Mouse (Mus musculus): Measurements from ENCODE around the gene Alg2. TPM values are rescaled to one million over a fixed set of nuclear protein-coding genes. Genes with fewer than 3 reads are reported as not detected.
A peak's percentile ranks its signal among the peaks of the same experiment; 100 is the strongest.

The Alg2 gene
- polyA plus RNA-seq (2015; fragmentation: Nextera tagmentation; extraction: Ambion mirVana) = 59.2 and 65.8 TPM in 2 replicates

DNA sequence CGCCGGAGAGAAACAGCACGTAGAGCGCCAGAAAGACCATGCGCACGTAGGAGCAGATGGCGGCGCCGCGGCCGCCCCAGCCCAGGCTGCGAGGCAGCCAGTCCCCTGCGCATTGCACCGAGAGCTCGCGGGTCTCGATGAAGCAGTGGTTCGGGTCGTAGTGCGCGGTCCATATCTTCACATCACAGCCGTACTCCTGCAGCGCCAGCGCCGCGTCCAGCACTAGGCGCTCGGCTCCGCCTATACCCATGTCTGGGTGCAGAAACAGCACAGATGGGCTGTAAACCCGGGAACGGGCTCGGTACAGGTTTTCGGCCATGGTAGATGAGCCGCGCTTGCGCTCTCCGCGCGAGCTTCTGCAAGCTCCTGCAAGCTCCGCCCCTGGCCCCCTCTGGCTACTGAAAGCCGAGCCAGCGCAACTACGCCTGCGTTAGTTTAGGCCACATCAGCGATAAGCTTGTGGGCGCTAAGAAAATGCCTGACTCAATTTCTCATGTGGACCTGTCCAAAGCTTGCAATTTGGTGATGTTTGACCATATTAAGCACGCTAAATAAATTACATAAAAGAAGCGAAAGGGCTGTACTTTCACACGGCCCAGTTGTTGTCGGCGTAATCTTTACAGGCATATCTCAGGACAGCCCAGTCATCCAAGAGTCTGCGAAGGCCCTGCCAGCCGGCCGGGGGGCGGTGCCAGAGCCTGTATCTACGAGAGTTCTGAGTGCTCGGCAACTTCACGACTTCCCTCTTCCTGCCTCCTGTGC lies at the start of gene Alg2, which contains the start of gene Sec61b:
Gene Alg2, minus strand, starts transcription at position 366 of the 762 bp plus-strand sequence.
Gene Sec61b, plus strand, starts transcription at position 691 of the 762 bp plus-strand sequence.
- under 1% methylated on average over 54 of the region's 58 CpGs for WGBS
- Histone ChIP-seq H3K9ac (peak within 1 kb of the TSS; percentile 75), H3K27ac (peak within 1 kb of the TSS; percentile 97), H3K4me3 (replicated peaks) (peak within 1 kb of the TSS; percentile 80), H3K4me1 (peaks cover 17% of the 10 kb centered on the region; the same call in 1 of the 2 replicates), H3K4me2 (peak within 1 kb of the TSS; percentile 55), H3K27me3 (replicated peaks) (no peaks in the 10 kb centered on the region), H3K36me3 (peaks cover 42% of the 10 kb centered on the region), H3K9me3 (no peaks in the 10 kb centered on the region)
- peak; percentile 98 for ATAC-seq (ENCODE audit: insufficient read depth, low FRiP score, low read depth)

DNA sequence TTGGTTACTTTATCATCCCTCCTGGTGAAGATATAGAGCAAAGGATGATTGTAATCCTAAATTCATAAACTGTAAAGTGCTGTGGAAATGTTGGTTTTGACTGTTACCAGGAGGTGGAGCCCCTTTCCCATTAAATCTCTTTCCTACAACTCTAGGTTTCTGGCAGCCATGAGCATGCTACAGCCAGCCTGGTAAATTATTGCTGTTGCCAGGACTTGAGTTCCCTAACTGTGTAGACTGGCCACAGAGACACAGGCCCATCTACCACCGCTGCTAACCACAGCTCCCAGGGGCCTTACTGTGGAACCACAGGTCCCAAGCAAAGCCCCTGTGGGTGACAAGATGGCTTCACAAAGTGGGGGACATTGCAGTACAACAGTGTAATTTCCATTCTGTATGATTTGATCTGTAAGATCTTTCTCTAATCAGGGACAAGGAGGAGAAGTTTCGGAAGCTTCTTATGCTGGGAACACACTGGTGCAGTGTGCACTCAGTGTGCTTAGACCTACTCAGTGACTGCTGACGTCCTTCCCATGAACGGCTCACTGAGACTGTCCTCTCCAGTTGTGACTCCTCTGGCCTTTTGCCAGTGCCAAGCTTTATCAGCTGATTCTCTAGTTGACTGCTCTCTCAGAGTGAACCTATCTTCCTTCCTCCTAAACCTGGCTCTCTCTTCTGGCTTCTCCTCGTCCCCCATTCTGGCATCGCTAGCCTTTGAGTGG lies 47.9 kb upstream of the Alg2 start:
- no peak overlapping the region for H3K27ac ChIP-seq
- no peaks in the 10 kb centered on the region for H3K9me3 ChIP-seq
- H3K4me2 ChIP-seq = no peak overlapping the region
- H3K4me1 ChIP-seq = no peaks in the 10 kb centered on the region
- no peak for ATAC-seq (ENCODE audit: insufficient read depth, low FRiP score, low read depth)
- 86% methylated on average over 6 of the region's 6 CpGs for WGBS
- no peaks in the 10 kb centered on the region for H3K27me3 ChIP-seq (replicated peaks)
- H3K9ac ChIP-seq = no peak overlapping the region
- no peak overlapping the region for H3K4me3 ChIP-seq (replicated peaks)
- H3K36me3 ChIP-seq = no peaks in the 10 kb centered on the region

DNA sequence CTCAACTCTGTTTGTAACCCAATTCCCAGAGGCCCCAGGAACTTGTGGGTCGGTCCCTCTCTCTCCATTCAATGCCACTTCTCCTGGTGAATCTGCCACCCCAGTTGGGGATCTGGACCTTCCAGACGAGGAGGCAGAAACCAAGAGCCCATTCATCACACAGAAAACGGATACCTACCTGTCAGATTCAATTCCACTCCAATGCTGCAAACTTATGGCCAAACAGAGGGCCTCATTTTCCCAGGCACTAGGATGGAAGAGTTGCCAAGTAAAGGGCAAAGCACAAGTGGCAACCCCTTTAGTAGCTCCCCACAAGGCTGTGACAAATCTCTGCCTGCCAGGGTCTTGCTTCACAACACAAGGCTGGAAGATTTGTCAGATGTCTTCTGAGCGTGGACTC lies 45.9 kb upstream of the Alg2 start:
- Histone ChIP-seq H3K9me3 (no peaks in the 10 kb centered on the region), H3K36me3 (no peaks in the 10 kb centered on the region), H3K4me1 (no peaks in the 10 kb centered on the region), H3K9ac (no peak overlapping the region), H3K27me3 (replicated peaks) (no peaks in the 10 kb centered on the region), H3K4me2 (no peak overlapping the region), H3K4me3 (replicated peaks) (no peak overlapping the region), H3K27ac (no peak overlapping the region)
- no peak for ATAC-seq (ENCODE audit: insufficient read depth, low FRiP score, low read depth)
- WGBS = 52% methylated on average over 4 of the region's 4 CpGs

DNA sequence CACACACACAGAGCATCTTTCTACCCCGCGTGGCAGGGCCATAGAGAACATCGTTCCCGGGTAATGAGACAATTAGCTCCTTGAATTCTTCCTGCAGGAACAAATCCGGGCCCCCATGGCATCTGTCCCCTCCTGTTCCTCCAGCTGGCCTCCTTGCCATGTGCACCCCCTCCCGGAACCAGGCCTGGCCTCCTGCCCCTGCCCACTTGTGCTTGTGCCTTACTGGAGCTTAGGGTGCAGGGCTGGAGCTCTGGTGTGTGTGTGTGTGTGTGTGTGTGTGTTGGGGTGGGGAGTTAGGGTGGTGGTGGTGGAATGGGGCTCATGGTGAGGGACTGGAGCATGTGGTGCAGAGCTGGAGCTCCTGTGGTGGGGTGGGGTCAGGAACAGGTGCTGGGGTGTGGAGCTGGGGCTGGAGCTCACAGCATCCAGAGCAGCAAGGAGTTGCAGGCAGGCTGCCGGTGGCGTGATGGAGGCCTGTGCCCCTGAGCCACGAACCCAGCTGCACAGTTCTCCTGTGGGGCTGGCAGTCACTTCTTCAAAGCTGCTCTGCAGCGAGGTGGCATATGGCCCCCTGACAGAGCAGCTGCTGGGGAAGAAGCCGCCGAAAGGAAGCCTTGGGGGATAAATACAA lies 44.5 kb upstream of the Alg2 start:
- WGBS = 73% methylated on average over 12 of the region's 12 CpGs
- no peaks in the 10 kb centered on the region for H3K36me3 ChIP-seq
- H3K9me3 ChIP-seq = no peaks in the 10 kb centered on the region
- no peak overlapping the region for H3K27ac ChIP-seq
- no peak overlapping the region for H3K9ac ChIP-seq
- no peak for ATAC-seq (ENCODE audit: insufficient read depth, low FRiP score, low read depth)
- no peak overlapping the region for H3K4me3 ChIP-seq (replicated peaks)
- no peaks in the 10 kb centered on the region for H3K4me1 ChIP-seq
- H3K27me3 ChIP-seq (replicated peaks) = no peaks in the 10 kb centered on the region
- H3K4me2 ChIP-seq = no peak overlapping the region

DNA sequence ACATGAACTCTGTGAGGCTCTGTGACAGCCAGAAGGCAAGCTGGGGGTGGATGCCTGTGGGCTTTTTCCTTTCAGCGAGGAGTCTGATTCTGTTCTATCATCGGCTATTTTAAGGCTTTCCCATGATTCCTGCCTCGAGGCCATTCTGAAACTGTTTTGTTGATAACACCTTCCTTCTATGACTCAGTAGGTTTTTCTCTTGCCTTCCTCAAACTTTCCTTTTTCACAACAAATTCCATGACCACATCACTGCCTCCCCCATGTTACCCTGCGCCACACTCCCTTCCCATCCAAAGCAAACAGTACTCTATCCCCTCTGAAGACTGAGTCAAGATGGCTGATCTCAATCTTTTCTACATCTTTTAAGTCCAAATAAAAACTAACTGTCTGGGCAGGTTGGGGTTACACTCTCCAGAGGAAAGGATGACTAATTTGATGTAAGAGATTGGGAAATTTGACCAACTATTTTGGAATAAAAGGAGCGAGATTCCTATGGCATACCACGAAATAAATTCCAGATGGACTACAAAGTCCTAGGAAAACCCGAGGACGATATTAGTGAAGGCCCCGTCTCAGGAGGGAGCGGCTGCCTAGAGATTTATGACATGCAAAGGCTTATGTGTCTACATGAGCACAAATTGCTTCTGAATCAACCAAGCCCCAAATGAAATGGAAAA lies 30.8 kb upstream of the Alg2 start:
- ATAC-seq (ENCODE audit: insufficient read depth, low FRiP score, low read depth) = no peak
- no peaks in the 10 kb centered on the region for H3K4me1 ChIP-seq
- WGBS = 75% methylated on average over 10 of the region's 10 CpGs
- no peak overlapping the region for H3K27ac ChIP-seq
- no peaks in the 10 kb centered on the region for H3K27me3 ChIP-seq (replicated peaks)
- no peak overlapping the region for H3K9ac ChIP-seq
- H3K4me2 ChIP-seq = no peak overlapping the region
- H3K9me3 ChIP-seq = no peaks in the 10 kb centered on the region
- H3K36me3 ChIP-seq = no peaks in the 10 kb centered on the region
- no peak overlapping the region for H3K4me3 ChIP-seq (replicated peaks)

DNA sequence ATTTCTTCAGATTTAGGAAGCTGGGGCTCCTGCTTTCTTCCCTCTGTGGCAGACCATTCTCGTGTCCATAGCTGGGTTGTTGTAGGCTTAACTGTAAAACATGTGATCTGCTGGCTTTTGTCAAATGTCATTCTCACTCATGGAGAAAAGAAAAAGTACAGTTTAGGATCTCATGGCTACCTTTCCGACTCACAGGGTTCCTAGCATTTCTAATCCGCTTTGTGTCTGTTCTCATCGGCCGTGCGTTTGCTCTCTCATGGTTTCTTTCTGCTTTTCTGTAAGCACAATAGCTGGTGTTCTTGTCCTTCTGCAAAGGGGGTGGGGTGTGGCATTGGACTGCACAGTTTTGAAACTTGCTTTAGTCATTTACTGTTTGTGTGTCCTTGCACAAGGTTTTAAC lies 28.9 kb upstream of the Alg2 start:
- Histone ChIP-seq H3K9me3 (no peaks in the 10 kb centered on the region), H3K4me2 (no peak overlapping the region), H3K36me3 (no peaks in the 10 kb centered on the region), H3K4me1 (no peaks in the 10 kb centered on the region), H3K9ac (no peak overlapping the region), H3K27ac (no peak overlapping the region), H3K27me3 (replicated peaks) (no peaks in the 10 kb centered on the region), H3K4me3 (replicated peaks) (no peak overlapping the region)
- ATAC-seq (ENCODE audit: insufficient read depth, low FRiP score, low read depth) = no peak
- WGBS = 79% methylated on average over 6 of the region's 6 CpGs

DNA sequence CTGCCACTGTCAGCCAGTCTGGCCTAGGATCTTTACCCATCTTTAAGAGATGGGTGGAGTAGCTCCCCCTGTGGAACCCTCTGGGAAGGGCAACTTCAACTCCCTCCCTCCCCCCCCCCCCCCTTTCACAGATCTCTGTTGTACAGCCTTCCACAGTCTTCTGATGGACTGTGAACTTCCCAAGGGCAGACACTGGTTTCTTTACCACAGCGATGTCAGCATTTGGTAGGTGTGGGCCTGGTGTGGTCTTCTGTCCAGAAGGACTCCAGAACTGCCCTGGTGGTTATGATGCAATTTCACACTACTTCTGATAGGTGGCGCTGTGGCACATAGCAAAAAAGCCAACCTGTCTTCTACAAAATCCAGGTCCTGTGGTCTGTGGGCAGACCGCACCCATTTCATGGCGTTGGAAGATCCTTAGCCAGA lies 28.4 kb upstream of the Alg2 start:
- whole genome bisulfite sequencing = 28% methylated on average over 4 of the region's 4 CpGs
- H3K9me3 ChIP-seq = no peaks in the 10 kb centered on the region
- no peaks in the 10 kb centered on the region for H3K27me3 ChIP-seq (replicated peaks)
- no peaks in the 10 kb centered on the region for H3K4me1 ChIP-seq
- H3K4me2 ChIP-seq = no peak overlapping the region
- no peak overlapping the region for H3K9ac ChIP-seq
- ATAC-seq (ENCODE audit: insufficient read depth, low FRiP score, low read depth) = no peak
- H3K36me3 ChIP-seq = no peaks in the 10 kb centered on the region
- H3K27ac ChIP-seq = no peak overlapping the region
- no peak overlapping the region for H3K4me3 ChIP-seq (replicated peaks)

DNA sequence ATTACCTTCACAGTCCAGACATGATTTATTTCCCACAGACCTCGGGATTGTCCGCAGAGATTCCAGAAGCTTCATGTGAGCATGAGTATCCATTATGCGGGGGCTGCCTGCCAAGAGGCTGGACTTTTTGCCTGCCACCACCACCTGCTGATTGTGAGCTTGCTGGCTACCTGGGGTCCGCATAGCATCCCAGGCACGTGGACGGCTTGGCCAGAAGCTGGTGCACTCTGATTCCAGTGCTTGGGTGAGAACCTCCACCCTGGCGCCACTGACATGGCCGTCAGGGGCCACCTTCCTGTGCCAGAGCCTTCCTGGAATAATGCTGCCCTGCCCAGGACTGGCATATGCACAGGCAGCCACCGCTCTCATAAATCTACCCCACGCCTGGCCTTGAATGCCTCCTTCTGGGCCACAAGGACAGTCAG lies 25.0 kb upstream of the Alg2 start:
- ATAC-seq (ENCODE audit: insufficient read depth, low FRiP score, low read depth) = no peak
- Histone ChIP-seq H3K9me3 (no peaks in the 10 kb centered on the region), H3K4me3 (replicated peaks) (no peak overlapping the region), H3K9ac (no peak overlapping the region), H3K27ac (no peak overlapping the region), H3K36me3 (no peaks in the 10 kb centered on the region), H3K4me1 (no peaks in the 10 kb centered on the region), H3K4me2 (no peak overlapping the region), H3K27me3 (replicated peaks) (no peaks in the 10 kb centered on the region)
- 70% methylated on average over 10 of the region's 10 CpGs for WGBS

DNA sequence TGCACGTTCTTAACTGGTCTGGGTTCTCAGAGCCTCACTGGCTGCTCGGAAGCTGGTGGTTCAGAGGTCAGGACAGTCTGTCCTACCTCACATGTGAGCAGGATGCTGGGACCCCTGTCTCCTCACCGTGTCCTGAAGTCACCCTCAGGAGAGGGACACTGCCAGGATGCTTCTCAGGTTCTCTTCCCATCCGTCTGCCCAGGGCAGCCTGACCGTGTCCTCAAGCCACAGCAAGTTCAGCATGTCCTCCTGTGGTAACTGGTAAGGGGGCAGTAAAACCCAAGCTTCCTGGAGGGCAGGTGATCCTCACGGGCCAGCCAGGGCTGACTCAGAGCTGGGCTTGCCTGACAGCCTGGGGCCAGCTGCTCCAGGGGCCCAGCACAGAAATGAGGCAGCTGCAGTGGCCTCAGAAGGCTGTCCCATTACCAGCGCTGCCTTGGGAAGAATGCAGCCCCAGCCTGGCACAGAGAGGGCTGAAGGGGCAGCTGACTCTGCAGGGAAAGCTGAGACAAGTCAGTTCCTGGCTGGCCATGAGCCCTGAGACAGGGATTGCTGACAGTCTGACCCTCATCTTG lies 23.8 kb upstream of the Alg2 start:
- Histone ChIP-seq H3K9ac (no peak overlapping the region), H3K36me3 (no peaks in the 10 kb centered on the region), H3K4me3 (replicated peaks) (no peak overlapping the region), H3K4me1 (no peaks in the 10 kb centered on the region), H3K9me3 (no peaks in the 10 kb centered on the region), H3K27ac (no peak overlapping the region), H3K27me3 (replicated peaks) (no peaks in the 10 kb centered on the region), H3K4me2 (no peak overlapping the region)
- 59% methylated on average over 7 of the region's 7 CpGs for WGBS
- ATAC-seq (ENCODE audit: insufficient read depth, low FRiP score, low read depth) = no peak

DNA sequence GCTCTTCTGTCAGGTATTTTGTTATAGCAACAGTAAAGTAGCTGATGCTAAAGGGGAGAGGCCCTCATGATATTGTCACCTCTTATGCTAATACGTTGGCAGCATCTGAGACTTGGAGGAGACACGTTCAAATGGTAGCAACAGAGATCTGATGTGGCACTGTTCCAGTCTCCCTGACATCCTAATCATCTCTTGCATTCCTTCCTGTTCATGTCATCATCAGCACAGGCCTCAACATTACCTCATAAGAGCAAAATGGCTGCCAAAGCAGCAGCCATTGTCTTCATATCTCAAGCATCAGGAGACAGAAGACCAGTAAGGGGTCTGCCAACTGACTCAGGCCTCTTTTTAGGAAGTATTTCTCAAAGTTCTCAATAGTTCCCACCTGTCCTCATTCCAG lies 20.6 kb upstream of the Alg2 start:
- Histone ChIP-seq H3K9me3 (no peaks in the 10 kb centered on the region), H3K4me2 (no peak overlapping the region), H3K36me3 (no peaks in the 10 kb centered on the region), H3K4me1 (0 out of 2 replicates have a peak, but pooled peaks cover 4% of the 10 kb centered on the region), H3K9ac (no peak overlapping the region), H3K27ac (no peak overlapping the region), H3K27me3 (replicated peaks) (no peaks in the 10 kb centered on the region), H3K4me3 (replicated peaks) (no peak overlapping the region)
- ATAC-seq (ENCODE audit: insufficient read depth, low FRiP score, low read depth) = no peak
- WGBS = 76% methylated on average over 2 of the region's 2 CpGs

DNA sequence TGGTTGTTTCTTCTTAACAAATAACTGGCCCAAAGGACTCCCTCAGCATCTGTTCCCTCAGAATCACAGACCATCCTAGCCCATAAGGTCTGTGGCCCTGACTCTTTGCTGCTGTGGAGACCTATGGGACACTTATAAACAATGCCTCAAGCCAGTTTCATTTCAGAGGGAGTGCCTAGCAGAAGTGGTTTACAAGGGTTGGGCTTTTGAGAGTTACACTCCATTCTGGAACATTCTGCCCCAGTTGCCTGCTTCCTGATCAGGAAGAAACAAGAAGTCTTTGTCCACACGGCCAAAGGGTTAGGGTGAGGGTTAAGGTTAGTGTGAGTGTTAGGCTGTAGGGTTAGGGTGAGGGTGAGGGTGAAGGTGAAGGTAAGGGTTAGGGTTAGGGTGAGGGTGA lies 20.0 kb upstream of the Alg2 start:
- no peak overlapping the region for H3K27ac ChIP-seq
- H3K9ac ChIP-seq = no peak overlapping the region
- no peak overlapping the region for H3K4me2 ChIP-seq
- WGBS = 59% methylated on average over 1 of the region's 1 CpGs
- ATAC-seq (ENCODE audit: insufficient read depth, low FRiP score, low read depth) = no peak
- no peaks in the 10 kb centered on the region for H3K36me3 ChIP-seq
- H3K9me3 ChIP-seq = no peaks in the 10 kb centered on the region
- H3K4me3 ChIP-seq (replicated peaks) = no peak overlapping the region
- no peaks in the 10 kb centered on the region for H3K27me3 ChIP-seq (replicated peaks)
- 0 out of 2 replicates have a peak, but pooled peaks cover 4% of the 10 kb centered on the region for H3K4me1 ChIP-seq
